Mouse (Mus musculus): ENCODE data around the gene Cit. TPM values are rescaled to one million over a fixed set of nuclear protein-coding genes. Genes with fewer than 3 reads are reported as not detected.
A peak's percentile ranks its signal among the peaks of the same experiment; 100 is the strongest.

Gene Cit
- total and polyA plus RNA-seq, 3 experiments, result 21.5 to 32.9 (median 24.1) TPM

DNA sequence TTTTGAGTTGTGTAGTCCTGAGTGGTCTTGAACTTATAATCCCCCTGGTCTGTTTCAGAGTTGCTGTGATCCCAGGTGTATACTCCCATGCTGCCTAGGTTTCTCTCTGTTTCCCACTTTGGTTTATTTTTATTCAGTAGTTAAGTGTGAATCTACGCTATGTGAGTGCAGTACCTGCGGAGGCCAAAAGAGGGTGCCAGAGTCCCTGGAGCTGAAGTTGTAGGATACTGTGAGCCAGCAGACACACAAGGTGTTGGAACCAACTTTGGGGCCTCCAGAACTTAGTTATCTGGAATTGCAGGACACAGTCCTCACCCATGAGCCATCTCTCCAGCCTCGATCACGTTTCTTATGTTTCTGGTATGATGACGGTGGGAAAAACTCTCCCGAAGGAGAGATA is 108.1 kb downstream of the Cit start:
- H3K27me3 ChIP-seq (ENCODE audit: control insufficient read depth in 1 of 2, insufficient read depth in 2 of 2, low read length in 2 of 2), result no peaks in the 10 kb centered on the region
- peak; percentile 45 for DNase-seq (ENCODE audit: low read depth, low spot score)
- no peak overlapping the region for H3K27ac ChIP-seq (ENCODE audit: control insufficient read depth, low read depth, low read length)
- TF ChIP-seq RAD21 (IDR thresholded peaks at IDR 0.05; ENCODE audit: low read depth, low read length), result peak; percentile 28
- 0 out of 2 replicates have a peak, but pooled peaks have one; percentile 25 for TF ChIP-seq SMC3 (IDR thresholded peaks at IDR 0.05; ENCODE audit: low read depth, low read length)
- TF ChIP-seq KAT2A (conservative IDR thresholded peaks at IDR 0.05; ENCODE audit: low read depth, low read length), result no peak
- no peak for TF ChIP-seq MYC (IDR thresholded peaks at IDR 0.05; ENCODE audit: low read depth, low read length)
- TF ChIP-seq ZC3H11A (IDR thresholded peaks at IDR 0.05; ENCODE audit: low read depth, low read length), result no peak
- TF ChIP-seq POLR2A (IDR thresholded peaks at IDR 0.05; ENCODE audit: control insufficient read depth in 1 of 2, insufficient read depth in 1 of 2, low read depth in 1 of 2, low read length in 2 of 2, poor library complexity in 1 of 2), result no peak
- TF ChIP-seq POLR2AphosphoS2 (IDR thresholded peaks at IDR 0.05; ENCODE audit: low read length), result no peak
- no peak for TF ChIP-seq HCFC1 (IDR thresholded peaks at IDR 0.05; ENCODE audit: low read depth, low read length)
- TF ChIP-seq CTCF (IDR thresholded peaks at IDR 0.05 in 2 of 3, conservative IDR thresholded peaks at IDR 0.05 in 1 of 3; ENCODE audit: control insufficient read depth in 1 of 3, insufficient read depth in 1 of 3, low read depth in 2 of 3, low read length in 3 of 3, poor library complexity in 1 of 3, severe bottlenecking in 1 of 3), result peak; percentile 45 to 63 (median 53)
- no peaks in the 10 kb centered on the region for H3K9me3 ChIP-seq (replicated peaks; ENCODE audit: insufficient read depth, low read length)
- no peaks in the 10 kb centered on the region for H3K4me1 ChIP-seq (ENCODE audit: control insufficient read depth in 1 of 2, insufficient read depth in 2 of 2, low read length in 2 of 2)
- H3K4me3 ChIP-seq (ENCODE audit: control insufficient read depth in 1 of 2, insufficient read depth in 1 of 2, low read depth in 2 of 2, low read length in 2 of 2), result no peak overlapping the region
- peaks cover 0 to 23% of the 10 kb centered on the region in 2 experiments; a peak in 2 of 4 replicates for H3K36me3 ChIP-seq (ENCODE audit: control insufficient read depth in 1 of 2, insufficient read depth in 2 of 2, low read length in 2 of 2)
- no peaks in the 10 kb centered on the region for H3K79me2 ChIP-seq (ENCODE audit: control insufficient read depth, insufficient read depth, low read length, poor library complexity)
- H3K9ac ChIP-seq (ENCODE audit: control insufficient read depth, low read depth, low read length, poor library complexity, severe bottlenecking), result no peak overlapping the region

DNA sequence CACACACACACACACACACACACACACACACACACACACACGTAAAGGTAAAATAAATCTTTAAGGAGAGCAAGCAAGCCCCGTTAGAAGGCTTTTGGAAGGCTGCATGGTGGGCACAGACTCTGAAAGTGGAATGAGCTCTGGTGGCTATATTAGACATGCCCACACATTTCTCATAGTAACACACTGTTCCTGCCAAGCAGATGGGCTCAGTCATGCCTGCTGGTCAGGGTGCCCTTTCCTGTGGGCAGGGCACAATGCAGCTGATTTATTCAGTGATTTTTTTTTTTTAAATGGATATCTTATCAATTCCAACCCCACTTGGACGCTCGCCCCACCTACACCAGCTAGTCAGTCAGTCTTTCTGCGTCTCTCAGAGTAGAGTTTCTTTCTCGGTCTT is 109.0 kb downstream of the Cit start:
- H3K36me3 ChIP-seq (ENCODE audit: control insufficient read depth in 1 of 2, insufficient read depth in 2 of 2, low read length in 2 of 2), result peaks cover 0 to 23% of the 10 kb centered on the region in 2 experiments; a peak in 2 of 4 replicates
- no peaks in the 10 kb centered on the region for H3K4me1 ChIP-seq (ENCODE audit: control insufficient read depth in 1 of 2, insufficient read depth in 2 of 2, low read length in 2 of 2)
- H3K79me2 ChIP-seq (ENCODE audit: control insufficient read depth, insufficient read depth, low read length, poor library complexity), result no peaks in the 10 kb centered on the region
- H3K9ac ChIP-seq (ENCODE audit: control insufficient read depth, low read depth, low read length, poor library complexity, severe bottlenecking), result no peak overlapping the region
- DNase-seq (ENCODE audit: low read depth, low spot score), result no peak
- no peak for TF ChIP-seq HCFC1 (IDR thresholded peaks at IDR 0.05; ENCODE audit: low read depth, low read length)
- TF ChIP-seq MAFK (IDR thresholded peaks at IDR 0.05; ENCODE audit: borderline replicate concordance, low read depth, low read length), result no peak
- no peak for TF ChIP-seq POLR2AphosphoS5 (IDR thresholded peaks at IDR 0.05; ENCODE audit: borderline replicate concordance, low read depth, low read length)
- TF ChIP-seq ETS1 (IDR thresholded peaks at IDR 0.05; ENCODE audit: low read depth, low read length), result no peak
- TF ChIP-seq SMC3 (IDR thresholded peaks at IDR 0.05; ENCODE audit: low read depth, low read length), result no peak
- no peak for TF ChIP-seq GATA1 (IDR thresholded peaks at IDR 0.05; ENCODE audit: low read depth, low read length)
- TF ChIP-seq NRF1 (IDR thresholded peaks at IDR 0.05; ENCODE audit: insufficient read depth, low read depth, low read length, poor library complexity, severe bottlenecking), result no peak
- TF ChIP-seq USF1 (IDR thresholded peaks at IDR 0.05; ENCODE audit: low read depth, low read length), result no peak
- no peak for TF ChIP-seq TBP (IDR thresholded peaks at IDR 0.05; ENCODE audit: low read depth, low read length)
- TF ChIP-seq MXI1 (IDR thresholded peaks at IDR 0.05; ENCODE audit: low read depth, low read length), result no peak
- no peak for TF ChIP-seq SIN3A (IDR thresholded peaks at IDR 0.05; ENCODE audit: low read length)
- no peak for TF ChIP-seq USF2 (IDR thresholded peaks at IDR 0.05; ENCODE audit: borderline replicate concordance in 1 of 2, insufficient read depth in 1 of 2, low read depth in 1 of 2, low read length in 2 of 2)
- no peak for TF ChIP-seq TAL1 (IDR thresholded peaks at IDR 0.05; ENCODE audit: low read length)
- H3K27ac ChIP-seq (ENCODE audit: control insufficient read depth, low read depth, low read length), result no peak overlapping the region
- H3K9me3 ChIP-seq (replicated peaks; ENCODE audit: insufficient read depth, low read length), result no peaks in the 10 kb centered on the region
- no peaks in the 10 kb centered on the region for H3K27me3 ChIP-seq (ENCODE audit: control insufficient read depth in 1 of 2, insufficient read depth in 2 of 2, low read length in 2 of 2)
- H3K4me3 ChIP-seq (ENCODE audit: control insufficient read depth in 1 of 2, insufficient read depth in 1 of 2, low read depth in 2 of 2, low read length in 2 of 2), result no peak overlapping the region

All from MEL (cell line).